Mouse (Mus musculus) cerebellum, adult 2 months (tissue): ENCODE measurements around the gene Btbd16. TPM values are rescaled to one million over a fixed set of nuclear protein-coding genes. Genes with fewer than 3 reads are reported as not detected.

Experiments
- DNase-seq, 2 experiments: peaks; one replicate each; pipeline ENCODE4 v3.0.0; 2021
- H3K27ac ChIP-seq: fragments of 200-500 bp; 2 replicates; pipeline ENCODE4 v1.5.1; 2012; ENCODE audit warnings: low read length, control low read depth, inconsistent platforms; ENCODE audit not compliant: insufficient read depth
- H3K27me3 ChIP-seq: fragments of 200-500 bp; 2 replicates; pipeline ENCODE4 v1.6.1; 2012; ENCODE audit warnings: inconsistent platforms, mild to moderate bottlenecking, low read length, moderate library complexity; ENCODE audit not compliant: control insufficient read depth, insufficient read depth
- H3K4me1 ChIP-seq: fragments of 200-500 bp; 2 replicates; pipeline ENCODE4 v1.6.1; 2011; ENCODE audit warnings: low read length; ENCODE audit not compliant: control insufficient read depth, insufficient read depth
- H3K4me3 ChIP-seq: fragments of 200-500 bp; replicated peaks from 2 replicates; pipeline ENCODE3; 2011; ENCODE audit warnings: mild to moderate bottlenecking, low read depth, low read length, control low read depth; ENCODE audit not compliant: insufficient read depth
- CTCF ChIP-seq: fragments of 200-500 bp; IDR thresholded peaks from 2 replicates; pipeline ENCODE4 v1.5.1; 2011; ENCODE audit warnings: low read depth, mild to moderate bottlenecking, control low read depth, low read length, moderate library complexity, borderline replicate concordance; ENCODE audit not compliant: insufficient read depth
- POLR2A ChIP-seq: fragments of 200-500 bp; IDR thresholded peaks from 2 replicates; pipeline ENCODE4 v1.6.1; 2011; ENCODE audit warnings: low read length, control low read depth, borderline replicate concordance; ENCODE audit not compliant: insufficient read depth
- WGBS: fragments of 180-500 bp; shearing (Covaris S2); methylation state at CpG from one replicate; pipeline ENCODE4 v1.1.7; 2018; 5-methylcytosine and 5-hydroxymethylcytosine counted together
- polyA plus RNA-seq: library from polyadenylated mRNA; depleted of rRNA; stranded (reverse); fragments of >200 nt; gene quantifications from 2 replicates; pipeline ENCODE4 v1.2.3, GENCODE M21; 2012

Btbd16 gene
- polyA plus RNA-seq, 1 experiment = 0.47 TPM

DNA sequence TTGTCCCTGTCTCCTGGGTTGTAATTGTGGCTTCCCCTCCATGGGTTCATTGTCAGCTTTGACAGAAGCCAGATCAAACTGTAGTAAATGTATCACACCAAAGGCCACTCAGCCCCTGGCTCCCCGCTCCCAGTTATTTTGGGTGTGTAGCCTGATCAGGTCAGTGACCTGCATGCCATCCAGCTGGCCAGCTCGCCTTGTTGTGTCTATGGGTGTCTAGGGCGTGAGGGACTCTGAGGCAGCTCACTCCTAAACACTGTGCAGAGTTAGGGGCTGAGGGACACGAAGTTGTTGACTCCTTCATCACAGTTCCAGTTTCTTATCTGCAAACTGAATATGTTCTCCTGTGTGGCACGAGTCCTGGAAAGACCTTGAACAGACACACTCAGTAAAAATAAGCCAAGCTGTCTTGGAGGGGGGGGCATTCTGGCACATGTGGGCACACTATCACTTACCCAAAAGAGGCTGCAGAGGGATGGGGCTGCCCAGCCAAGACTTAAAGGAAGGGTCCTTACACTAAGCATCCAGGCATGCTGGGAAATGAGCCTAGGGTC is 7.1 kb downstream of the Btbd16 start:
- DNase-seq = no peak
- WGBS = 81% methylated on average over 5 of the region's 5 CpGs
- Histone ChIP-seq H3K27me3 (no peaks in the 10 kb centered on the region), H3K4me1 (peaks cover 1% of the 10 kb centered on the region), H3K4me3 (no peak overlapping the region), H3K27ac (no peak overlapping the region)
- TF ChIP-seq POLR2A (no peak), CTCF (no peak)

DNA sequence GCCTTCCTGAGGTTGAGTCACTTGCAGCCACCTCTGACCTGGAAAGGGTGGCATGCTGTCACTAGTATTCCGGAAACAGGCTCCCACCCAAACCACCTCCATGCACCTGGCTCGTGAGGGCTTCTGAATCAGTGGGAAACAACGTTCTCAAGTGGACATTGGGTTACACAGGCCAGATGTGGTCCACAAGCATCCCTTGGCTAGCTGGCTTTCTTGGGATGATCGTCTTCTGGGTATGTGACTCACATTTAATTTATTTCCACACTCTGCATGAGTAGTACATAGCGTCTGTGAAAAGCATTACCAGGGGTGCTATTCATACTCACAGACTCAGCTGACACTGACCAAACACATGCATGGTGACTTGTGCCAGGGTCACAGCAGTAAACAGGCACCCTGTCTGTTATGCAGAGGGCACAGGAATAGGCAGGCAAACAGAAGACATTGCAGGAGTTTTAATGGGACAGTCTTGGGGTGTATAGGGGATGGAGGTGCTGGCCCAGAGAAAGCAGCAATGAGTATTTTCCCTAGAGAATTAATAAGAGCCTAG is 8.7 kb downstream of the Btbd16 start:
- no peaks in the 10 kb centered on the region for H3K27me3 ChIP-seq
- DNase-seq = no peak
- 82% methylated on average over 5 of the region's 5 CpGs for WGBS
- peaks cover 11% of the 10 kb centered on the region for H3K4me1 ChIP-seq
- no peak overlapping the region for H3K4me3 ChIP-seq
- TF ChIP-seq POLR2A = no peak
- H3K27ac ChIP-seq = no peak overlapping the region

DNA sequence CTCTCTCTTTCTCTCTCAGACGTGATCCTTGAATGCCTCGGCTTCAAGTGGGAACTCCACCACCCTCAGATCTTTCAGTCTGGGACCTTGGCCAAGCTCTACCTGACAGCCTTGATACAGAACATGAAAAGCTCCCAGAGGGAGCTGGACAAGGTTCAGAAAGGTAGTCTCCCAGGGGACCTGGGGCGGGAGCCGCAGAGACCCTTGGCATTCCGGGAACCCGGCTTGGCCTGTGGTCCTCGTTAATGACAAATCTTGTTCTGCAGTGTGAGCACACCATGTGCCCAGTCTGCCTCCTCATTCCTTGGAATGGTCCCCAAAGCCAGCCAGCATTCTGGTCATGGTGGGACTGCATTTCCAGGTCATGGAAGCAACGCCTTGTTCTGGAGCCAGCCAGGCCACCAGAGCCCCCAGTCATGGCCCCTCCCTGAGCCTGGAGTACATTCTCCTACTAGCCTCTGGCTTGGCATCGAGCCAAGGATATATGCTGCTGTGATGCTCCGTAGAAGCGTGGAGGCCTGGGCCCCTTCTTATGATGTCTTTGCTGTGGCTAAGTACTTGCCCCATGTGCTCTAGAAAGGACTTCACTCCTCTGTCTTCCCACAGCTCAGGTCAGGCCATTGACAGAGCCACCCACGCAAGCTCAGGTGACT is 12.2 kb downstream of the Btbd16 start:
- 33% methylated on average over 12 of the region's 12 CpGs for WGBS
- Histone ChIP-seq H3K27ac (no peak overlapping the region), H3K4me3 (no peak overlapping the region), H3K27me3 (no peaks in the 10 kb centered on the region), H3K4me1 (peaks cover 11% of the 10 kb centered on the region)
- TF ChIP-seq CTCF (no peak), POLR2A (no peak)
- DNase-seq = no peak

DNA sequence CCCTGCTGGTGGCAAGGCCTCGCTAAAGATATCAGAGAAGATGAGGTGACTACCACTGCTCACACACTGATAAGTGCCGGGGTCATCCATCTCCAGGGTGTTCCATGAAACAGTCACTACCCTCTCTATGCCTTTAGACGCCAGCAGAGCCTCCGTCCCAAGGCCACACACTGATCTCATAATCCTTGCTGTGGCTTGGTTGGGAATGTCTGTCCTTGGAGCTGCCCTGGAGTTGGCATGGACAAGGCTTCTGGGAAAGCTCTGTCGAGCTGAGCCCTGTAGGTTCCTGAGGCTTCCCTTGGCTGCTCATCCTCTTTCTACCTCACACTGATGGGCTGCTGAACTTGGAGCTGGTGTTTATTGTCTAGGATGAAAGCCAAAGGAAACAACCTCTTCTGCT is 12.8 kb downstream of the Btbd16 start:
- no peak for DNase-seq
- 43% methylated on average over 5 of the region's 5 CpGs for WGBS
- H3K27me3 ChIP-seq = no peaks in the 10 kb centered on the region
- no peak for TF ChIP-seq CTCF
- no peak for TF ChIP-seq POLR2A
- H3K4me1 ChIP-seq = peaks cover 11% of the 10 kb centered on the region
- H3K4me3 ChIP-seq = no peak overlapping the region
- no peak overlapping the region for H3K27ac ChIP-seq

DNA sequence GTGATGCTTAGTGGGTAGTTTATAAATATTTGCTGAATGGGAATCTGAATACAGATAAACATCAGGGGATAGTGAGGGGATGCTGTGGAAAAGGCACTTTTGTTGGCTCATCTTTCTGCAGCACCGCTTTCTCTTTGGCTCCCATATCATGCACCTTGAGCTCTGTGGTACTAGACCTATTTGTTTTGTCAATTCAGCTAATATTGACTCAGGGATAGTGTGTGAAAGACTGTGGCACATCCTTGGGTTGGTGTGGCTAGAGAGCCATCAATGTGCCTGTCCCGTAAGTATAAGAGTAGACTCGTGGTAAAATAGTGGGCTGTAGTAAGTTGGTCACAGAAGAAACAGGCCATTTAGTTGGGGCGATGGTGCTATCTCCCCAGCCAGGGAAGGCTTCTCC is 13.7 kb downstream of the Btbd16 start:
- Histone ChIP-seq H3K4me1 (peaks cover 11% of the 10 kb centered on the region), H3K27me3 (no peaks in the 10 kb centered on the region), H3K4me3 (no peak overlapping the region), H3K27ac (no peak overlapping the region)
- DNase-seq = no peak
- TF ChIP-seq CTCF = no peak
- TF ChIP-seq POLR2A = no peak
- 97% methylated on average over 4 of the region's 4 CpGs for WGBS

DNA sequence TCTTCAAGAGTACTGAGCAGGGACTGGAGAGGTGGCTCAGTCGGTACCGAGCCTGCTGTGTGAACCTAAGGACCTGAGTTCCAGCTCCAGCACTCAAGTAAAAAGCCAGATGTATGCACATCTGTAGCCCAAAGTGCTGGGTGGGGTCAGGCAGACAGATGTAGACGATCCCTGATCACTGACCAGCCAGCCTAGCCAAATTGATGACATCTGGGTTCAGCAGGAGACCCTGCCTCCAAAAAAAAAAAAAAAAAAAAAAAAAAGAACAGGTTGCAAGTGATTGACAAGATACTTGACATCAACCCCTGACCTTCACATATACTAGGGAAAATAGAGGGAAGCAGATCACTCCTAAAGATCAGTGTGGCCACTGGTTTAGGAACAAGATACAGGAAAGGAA is 15.1 kb downstream of the Btbd16 start:
- H3K4me3 ChIP-seq = no peak overlapping the region
- DNase-seq = no peak
- TF ChIP-seq CTCF (no peak), POLR2A (no peak)
- no peak overlapping the region for H3K27ac ChIP-seq
- no peaks in the 10 kb centered on the region for H3K27me3 ChIP-seq
- 90% methylated on average over 3 of the region's 3 CpGs for WGBS
- H3K4me1 ChIP-seq = peaks cover 11% of the 10 kb centered on the region

DNA sequence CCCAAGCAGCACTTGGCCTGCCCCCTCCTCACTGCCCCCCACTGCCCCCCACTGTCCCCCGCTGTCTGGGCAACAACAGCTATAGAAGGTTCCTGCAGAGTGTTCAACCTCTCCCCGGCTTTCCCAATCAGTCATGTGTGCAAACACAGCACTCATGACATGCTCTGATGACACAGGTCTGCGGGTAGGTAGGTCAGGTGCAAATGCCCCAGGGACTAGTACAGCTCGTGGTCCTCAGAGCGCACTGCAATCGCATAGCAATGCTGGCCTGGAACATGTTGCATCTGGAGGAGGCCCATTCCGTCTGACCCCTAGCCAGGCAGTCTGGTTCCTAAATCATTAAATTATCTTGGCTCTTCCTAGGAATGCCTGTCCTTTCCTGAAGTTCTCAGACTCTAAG is 15.6 kb downstream of the Btbd16 start:
- Histone ChIP-seq H3K27ac (no peak overlapping the region), H3K4me1 (peaks cover 11% of the 10 kb centered on the region), H3K4me3 (no peak overlapping the region), H3K27me3 (no peaks in the 10 kb centered on the region)
- WGBS = 72% methylated on average over 7 of the region's 7 CpGs
- DNase-seq = no peak
- TF ChIP-seq POLR2A (no peak), CTCF (no peak)

DNA sequence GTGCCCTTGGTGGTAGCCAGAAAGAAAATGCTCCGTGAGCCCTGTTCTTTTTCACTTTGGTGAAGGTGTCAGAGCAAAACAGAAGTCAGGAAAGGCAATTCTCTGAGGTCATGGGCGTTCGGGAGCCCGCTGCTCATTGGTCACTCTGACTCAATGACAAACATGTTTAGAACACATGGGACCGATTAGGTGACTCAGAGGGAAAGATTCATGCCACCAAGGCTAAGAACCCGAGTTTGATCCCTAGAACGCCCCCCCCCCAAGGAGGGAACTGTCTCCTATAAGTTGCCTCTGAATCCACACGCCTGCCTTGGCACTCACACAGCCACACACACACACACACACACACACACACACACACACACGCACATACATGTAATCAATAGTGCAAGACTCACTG is 19.8 kb downstream of the Btbd16 start:
- TF ChIP-seq CTCF (no peak), POLR2A (no peak)
- DNase-seq = no peak
- Histone ChIP-seq H3K27me3 (no peaks in the 10 kb centered on the region), H3K27ac (no peak overlapping the region), H3K4me3 (no peak overlapping the region), H3K4me1 (no peaks in the 10 kb centered on the region)
- WGBS = 84% methylated on average over 9 of the region's 9 CpGs
